Mouse (Mus musculus) E14TG2a.4 (cell line): Measurements from ENCODE around the gene Mab21l2.

Experiments
- CTCF ChIP-seq: conservative IDR thresholded peaks from 2 replicates; pipeline ENCODE4 v1.5.1; 2014; ENCODE audit warnings: low read length
- NANOG ChIP-seq: IDR thresholded peaks from 2 replicates; pipeline ENCODE4 v1.6.1; 2014; ENCODE audit warnings: borderline replicate concordance, low read length, mixed read lengths

DNA sequence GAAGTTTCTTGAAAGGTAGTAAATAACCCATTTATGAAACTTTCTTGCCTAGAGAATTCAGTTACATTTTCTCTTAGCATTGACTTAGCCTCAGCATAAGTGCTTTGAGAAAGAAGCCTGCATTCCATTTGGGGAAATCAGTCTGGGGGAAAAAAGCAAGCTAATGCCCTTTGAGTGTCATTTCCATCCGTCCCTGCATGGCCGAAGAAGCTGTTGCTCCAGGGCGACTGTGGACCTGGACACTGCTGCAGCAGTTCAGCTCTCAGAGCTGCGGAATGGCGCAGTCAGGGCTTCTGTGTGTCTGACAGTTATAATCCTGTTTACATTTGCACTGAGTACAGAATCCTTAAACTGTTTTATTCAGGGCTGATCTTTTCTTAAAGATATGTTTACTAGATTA lies 3.7 kb upstream of the Mab21l2 start:
- TF ChIP-seq CTCF (no peak), NANOG (no peak)
